Mouse (Mus musculus): ENCODE measurements around the gene Gm14308. TPM values are rescaled to one million over a fixed set of nuclear protein-coding genes. Genes with fewer than 3 reads are reported as not detected.
"Not testable (repeated sequence)": the region's sequence is repeated elsewhere in the genome, so short reads cannot be mapped to it uniquely, and the experiment has no call there.

Gm14308 gene
- 1 to 10 TPM; 6.5 to 7.5 TPM for total RNA-seq (2021)

DNA sequence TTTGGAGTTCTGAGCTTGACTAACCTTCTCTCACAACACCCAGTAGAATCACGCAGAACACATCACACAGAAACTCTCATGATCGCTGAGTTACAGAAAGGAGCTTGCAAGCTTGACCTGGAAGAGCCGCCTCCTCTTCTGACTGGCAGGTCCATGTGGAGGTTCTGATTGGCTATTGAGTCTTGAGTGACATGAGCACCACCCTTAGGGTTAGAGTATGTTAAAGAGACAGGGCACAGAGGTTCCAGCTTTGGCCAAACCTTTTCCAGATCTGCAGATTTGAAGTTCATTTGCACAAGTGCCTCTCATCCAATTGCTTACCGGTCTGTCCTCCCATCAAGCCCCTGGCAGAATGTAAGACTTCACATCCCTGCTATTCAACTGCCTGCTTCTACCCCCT, at the start of gene Gm14308:
Gm14308 (minus strand) TSS at position 101 of the 400 bp plus-strand sequence.
- not testable (repeated sequence) for DNase-seq

DNA sequence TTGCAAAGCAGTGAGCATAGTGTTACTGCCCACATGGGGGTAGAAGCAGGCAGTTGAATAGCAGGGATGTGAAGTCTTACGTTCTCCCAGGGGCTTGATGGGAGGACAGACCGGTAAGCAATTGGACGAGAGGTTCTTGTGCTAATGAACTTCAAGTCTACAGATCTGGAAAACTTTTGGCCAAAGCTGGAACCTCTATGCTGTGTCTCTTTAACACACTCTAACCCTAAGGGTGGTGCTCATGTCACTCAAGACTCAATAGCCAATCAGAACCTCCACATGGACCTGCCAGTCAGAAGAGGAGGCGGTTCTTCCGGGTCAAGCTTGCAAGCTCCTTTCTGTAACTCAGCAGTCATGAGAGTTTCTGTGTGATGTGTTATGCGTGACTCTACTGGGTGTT, 34.1 kb upstream of the Gm14308 start, which contains the start of gene Zfp973:
Zfp973 (plus strand) TSS at position 301 of the 400 bp plus-strand sequence.
- not testable (repeated sequence) for DNase-seq

Other genes starting within 250 kb of the Gm14308 start
- gene Gm14435, start 212.8 kb downstream of the Gm14308 start, total RNA-seq (2021), result 10 to 100 TPM; 13.7 to 14.6 TPM
- gene Gm14434, start 149.6 kb downstream of the Gm14308 start, total RNA-seq (2021), result not detected
- not detected for gene Zfp967, start 115.3 kb downstream of the Gm14308 start, total RNA-seq (2021)
- 10 to 100 TPM; 13.3 to 15.2 TPM for gene Zfp973, start 34.2 kb upstream of the Gm14308 start, total RNA-seq (2021)
- 10 to 100 TPM; 34.2 to 35.3 TPM for gene Gm14305, start 72.0 kb upstream of the Gm14308 start, total RNA-seq (2021)
- gene Gm14295, start 162.3 kb upstream of the Gm14308 start, total RNA-seq (2021), result 10 to 100 TPM; 13.0 to 20.2 TPM
- gene Gm14408, start 194.8 kb upstream of the Gm14308 start, total RNA-seq (2021), result not detected